Mouse (Mus musculus) layer of hippocampus, postnatal 36 days (tissue): ENCODE measurements around the gene Mat2b. TPM values are rescaled to one million over a fixed set of nuclear protein-coding genes. Genes with fewer than 3 reads are reported as not detected.
A peak's percentile ranks its signal among the peaks of the same experiment; 100 is the strongest.
"Not testable (repeated sequence)": the region's sequence is repeated elsewhere in the genome, so short reads cannot be mapped to it uniquely, and the experiment has no call there.

Experiments
- DNase-seq, 2 experiments: peaks; one replicate each; pipeline ENCODE4 v3.0.0; 2022
- total RNA-seq, 2 experiments: library from RNA; stranded (reverse); gene quantifications; 2 replicates each; pipeline ENCODE4 v1.2.3; 2021

Gene Mat2b
- 100 to 1,000 TPM; 120 to 130 TPM for total RNA-seq

GRCm38 (mm10) chr11:40695103-40695502 is at the start of gene Mat2b:
Gene Mat2b (minus strand): TSS chr11:40695203.
- no peak for DNase-seq

GRCm38 (mm10) chr11:40744348-40744747 is 49.3 kb upstream of the Mat2b start:
- DNase-seq = no peak

GRCm38 (mm10) chr11:40741605-40742262 is 46.7 kb upstream of the Mat2b start:
- DNase-seq = no peak

GRCm38 (mm10) chr11:40737369-40737768 is 42.4 kb upstream of the Mat2b start:
- DNase-seq = no peak

- DNase-seq = no peak
Observed at GRCm38 (mm10) chr11:40734251-40734752, 39.3 kb upstream of the Mat2b start.

GRCm38 (mm10) chr11:40733339-40734174 is 38.6 kb upstream of the Mat2b start, which contains the start of the genes Hmmr and Nudcd2:
Gene Hmmr (minus strand): TSS chr11:40733422.
Gene Nudcd2 (plus strand): TSS chr11:40733667.
- DNase-seq = peak; percentile 91 to 92

GRCm38 (mm10) chr11:40732997-40733338 is 38.0 kb upstream of the Mat2b start:
- DNase-seq = no peak

GRCm38 (mm10) chr11:40718324-40718723 is 23.3 kb upstream of the Mat2b start:
- DNase-seq = no peak

GRCm38 (mm10) chr11:40715524-40715923 is 20.5 kb upstream of the Mat2b start:
- no peak for DNase-seq

- DNase-seq = no peak
Observed at GRCm38 (mm10) chr11:40713858-40714257, 18.9 kb upstream of the Mat2b start.

GRCm38 (mm10) chr11:40709899-40710298 is 14.9 kb upstream of the Mat2b start:
- not testable (repeated sequence) for DNase-seq

- peak; percentile 41 to 48 for DNase-seq
Observed at GRCm38 (mm10) chr11:40694311-40695087, 504 bp downstream of the Mat2b start.

GRCm38 (mm10) chr11:40693366-40693951 is 1.5 kb downstream of the Mat2b start:
- DNase-seq = peak; percentile 37 to 42

GRCm38 (mm10) chr11:40692511-40693365 is 2.3 kb downstream of the Mat2b start:
- peak; percentile 93 to 96 for DNase-seq

GRCm38 (mm10) chr11:40692101-40692509 is 2.9 kb downstream of the Mat2b start:
- DNase-seq = peak in 1 of 2 experiments; percentile 19

- DNase-seq = no peak
Observed at GRCm38 (mm10) chr11:40690444-40691127, 4.4 kb downstream of the Mat2b start.

- no peak for DNase-seq
Observed at GRCm38 (mm10) chr11:40683295-40683694, 11.7 kb downstream of the Mat2b start.

GRCm38 (mm10) chr11:40682456-40682855 is 12.5 kb downstream of the Mat2b start:
- DNase-seq = no peak

- no peak for DNase-seq
Observed at GRCm38 (mm10) chr11:40677169-40677568, 17.8 kb downstream of the Mat2b start.

GRCm38 (mm10) chr11:40675014-40675730 is 19.8 kb downstream of the Mat2b start:
- DNase-seq = no peak
